Mouse (Mus musculus) megakaryocyte, adult 5-6 weeks (primary cell): ENCODE measurements around the gene Serhl. TPM values are rescaled to one million over a fixed set of nuclear protein-coding genes. Genes with fewer than 3 reads are reported as not detected.

Experiments
- ATAC-seq: 2 replicates; pipeline ENCODE4 v1.8.0; 2016; ENCODE audit warnings: mild to moderate bottlenecking, inconsistent platforms; ENCODE audit not compliant: poor library complexity, severe bottlenecking
- total RNA-seq, 2 experiments: library from RNA; stranded (forward) in 1 of 2; stranded (reverse) in 1 of 2; fragments of 153-499, 151-499 nt in 1 of 2; fragments of 221-1000, 200-1000 nt in 1 of 2; gene quantifications; 2 replicates each; pipeline versions ENCODE4 v1.2.3 to v1.2.4; 2015 to 2017

Gene Serhl
- total RNA-seq, 2 experiments from 2014 or later = 34.6 to 46.4 TPM

DNA sequence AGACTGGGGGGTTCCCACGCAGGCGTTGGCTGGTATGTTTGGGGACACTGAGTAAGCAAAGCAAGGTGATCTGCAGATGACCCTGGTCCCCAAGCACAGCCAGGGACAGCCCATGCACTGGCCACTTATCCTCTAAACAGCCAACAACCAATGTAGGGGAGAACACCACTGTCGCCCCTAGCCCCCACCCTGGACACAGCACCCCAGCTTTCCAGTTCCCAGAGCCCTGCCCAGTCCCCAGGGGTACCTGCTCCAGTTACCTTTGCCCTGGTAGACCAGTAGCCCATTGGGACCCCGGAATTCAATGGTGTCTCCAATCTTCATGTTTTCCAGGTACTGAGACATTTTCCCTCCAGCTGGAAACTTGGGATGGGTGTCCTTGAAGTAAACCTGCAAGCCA, 71.3 kb downstream of the Serhl start:
- ATAC-seq = no peak

- no peak for ATAC-seq
Measured at GRCm38 (mm10) chr15:83161062-83161748, 71.9 kb downstream of the Serhl start.

GRCm38 (mm10) chr15:83162001-83162400, 72.7 kb downstream of the Serhl start:
- no peak for ATAC-seq

DNA sequence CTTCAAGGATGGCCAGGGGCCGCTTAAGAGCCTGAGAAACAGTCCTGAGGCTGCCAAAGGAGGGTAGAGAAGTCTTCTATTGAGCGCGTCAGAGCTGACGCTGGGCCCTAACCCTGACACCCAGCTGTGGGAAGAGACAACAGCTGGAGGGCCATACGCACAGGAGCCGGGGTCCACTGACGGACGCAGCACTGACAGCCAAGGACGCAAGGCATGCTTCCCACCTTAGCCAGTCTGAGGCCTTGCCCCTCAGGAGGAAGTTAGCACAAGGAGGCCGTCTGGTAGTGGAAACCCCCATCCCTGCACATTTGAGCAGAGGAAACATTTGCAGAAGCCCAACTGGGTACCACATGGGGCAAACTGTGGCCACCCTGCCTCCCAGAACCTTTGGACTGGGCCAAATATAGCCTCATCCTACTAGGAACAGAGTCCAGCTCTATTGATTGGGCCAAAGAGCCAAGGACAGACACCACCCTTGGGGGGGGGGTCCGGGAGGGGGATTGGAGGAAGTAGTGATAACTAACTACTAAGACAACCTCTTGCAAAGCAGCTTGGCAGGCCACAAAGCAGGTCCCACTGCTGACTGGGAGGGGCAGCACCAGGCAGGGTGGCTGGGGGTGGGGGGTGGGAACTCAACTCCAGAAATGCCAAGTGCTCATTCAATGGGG, 73.6 kb downstream of the Serhl start:
- no peak for ATAC-seq

DNA sequence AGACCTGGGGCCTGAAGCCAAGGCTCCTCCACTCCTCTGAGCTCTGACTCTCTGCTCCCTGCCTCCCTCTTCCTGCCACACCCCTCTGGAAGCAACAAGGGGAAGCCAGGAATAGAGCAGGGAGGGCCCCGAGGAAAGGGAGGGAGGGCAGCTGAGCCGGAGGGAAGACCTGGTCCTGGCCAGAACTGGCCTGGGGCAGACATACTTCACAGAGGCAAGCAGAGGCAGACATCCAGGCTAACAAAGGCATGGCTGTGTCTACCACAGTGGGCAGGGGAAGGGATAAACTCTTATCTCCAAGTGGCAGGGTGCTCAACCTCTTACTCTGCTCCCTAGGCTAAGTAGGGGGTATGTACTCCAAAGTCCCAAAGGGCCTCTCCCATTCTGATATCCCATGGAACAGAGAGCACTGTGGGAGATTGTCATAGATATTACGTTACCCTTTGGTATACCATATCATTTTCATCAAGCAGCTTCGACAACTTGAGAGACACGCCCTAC, 75.7 kb downstream of the Serhl start:
- no peak for ATAC-seq

DNA sequence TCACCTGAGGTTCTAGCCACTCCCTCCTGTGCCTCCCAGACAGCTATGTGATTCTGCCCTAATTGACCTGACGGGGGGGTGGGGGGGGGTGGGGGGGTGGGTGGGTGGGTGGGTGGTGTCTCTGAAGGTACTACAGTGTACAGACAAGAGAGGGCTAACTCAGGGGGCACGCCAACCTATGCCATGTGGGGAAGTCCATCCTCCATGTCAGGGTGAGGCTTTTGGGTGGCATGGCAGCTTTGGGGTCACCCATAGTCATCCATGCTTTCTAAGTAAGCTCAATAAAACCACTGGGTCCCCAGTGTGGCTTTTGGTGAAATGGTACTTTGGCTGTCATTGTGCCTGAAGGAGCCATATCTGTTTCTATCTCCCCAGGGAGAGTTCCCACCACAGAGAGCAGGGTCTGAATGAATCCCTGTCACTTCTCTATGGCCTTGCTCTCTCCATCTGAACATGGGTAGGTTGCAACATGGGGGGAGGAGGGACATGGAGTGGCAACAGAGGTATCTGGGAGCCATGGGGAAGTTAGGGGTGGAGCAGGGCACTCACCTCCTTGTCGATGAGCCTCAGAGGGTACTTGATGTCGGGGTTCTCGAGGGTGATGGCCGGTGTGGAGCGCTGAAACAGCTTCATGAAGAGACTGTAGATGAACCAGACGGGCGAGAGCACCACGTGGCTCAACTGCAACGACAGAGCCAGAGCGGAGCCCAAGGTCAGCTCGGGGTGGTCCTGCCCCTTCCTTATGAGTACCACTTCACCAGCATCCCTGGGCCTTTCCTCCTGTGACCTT, 76.4 kb downstream of the Serhl start:
- no peak for ATAC-seq

Other genes with a start within 250 kb of the Serhl start
- 40.7 and 46.5 TPM in 2 replicates for gene Tcf20, start 101.6 kb upstream of the Serhl start, total RNA-seq (2015)
- gene Tcf20, start 101.6 kb upstream of the Serhl start, total RNA-seq (2017) = 75.9 and 85.2 TPM in 2 replicates
- 159 TPM in 2 replicates for gene Nfam1, start 56.2 kb upstream of the Serhl start, total RNA-seq (2015)
- gene Nfam1, start 56.2 kb upstream of the Serhl start, total RNA-seq (2017) = 189 and 212 TPM in 2 replicates
- 17.5 and 21.2 TPM in 2 replicates for gene Rrp7a, start 33.3 kb downstream of the Serhl start, total RNA-seq (2015)
- 50.8 and 57.9 TPM in 2 replicates for gene Rrp7a, start 33.3 kb downstream of the Serhl start, total RNA-seq (2017)
- gene Poldip3, start 59.9 kb downstream of the Serhl start, total RNA-seq (2015) = 41.5 and 45.2 TPM in 2 replicates
- 96.6 and 118 TPM in 2 replicates for gene Poldip3, start 59.9 kb downstream of the Serhl start, total RNA-seq (2017)
- 42.8 and 44.7 TPM in 2 replicates for gene Cyb5r3, start 83.1 kb downstream of the Serhl start, total RNA-seq (2015)
- gene Cyb5r3, start 83.1 kb downstream of the Serhl start, total RNA-seq (2017) = 21.0 and 24.5 TPM in 2 replicates
- gene A4galt, start 162.3 kb downstream of the Serhl start, total RNA-seq (2015) = not detected in 2 replicates
- not detected in 2 replicates for gene A4galt, start 162.3 kb downstream of the Serhl start, total RNA-seq (2017)